Mouse (Mus musculus) G1E (cell line): ENCODE data around the gene Dnttip1. TPM values are rescaled to one million over a fixed set of nuclear protein-coding genes. Genes with fewer than 3 reads are reported as not detected.

ENCODE experiments used
- ATAC-seq: 2 replicates; pipeline ENCODE4 v1.8.0; 2016; ENCODE audit warnings: mild to moderate bottlenecking; ENCODE audit not compliant: insufficient number of reproducible peaks, poor library complexity, low FRiP score, severe bottlenecking; ENCODE audit errors: extremely low read depth
- DNase-seq: peaks from one replicate; pipeline ENCODE4 v3.0.0; 2012; ENCODE audit warnings: low spot score
- H3K27me3 ChIP-seq: 2 replicates; pipeline ENCODE4 v1.6.1; 2012; ENCODE audit warnings: mild to moderate bottlenecking, low read length, inconsistent platforms; ENCODE audit not compliant: insufficient read depth
- H3K36me3 ChIP-seq: replicated peaks from 2 replicates; pipeline ENCODE3; 2012; ENCODE audit warnings: mild to moderate bottlenecking, inconsistent platforms
- H3K4me1 ChIP-seq: 2 replicates; pipeline ENCODE4 v1.6.1; 2012; ENCODE audit warnings: low read depth, low read length, inconsistent platforms, mixed read lengths; ENCODE audit not compliant: insufficient read depth
- H3K4me3 ChIP-seq: 2 replicates; pipeline ENCODE4 v1.5.1; 2012; ENCODE audit warnings: low read depth, mild to moderate bottlenecking, inconsistent platforms, low read length, moderate library complexity, mixed read lengths
- H3K9me3 ChIP-seq: replicated peaks from 2 replicates; pipeline ENCODE4 v1.6.1; 2012; ENCODE audit warnings: inconsistent platforms
- CTCF ChIP-seq: IDR thresholded peaks from 2 replicates; pipeline ENCODE4 v1.5.1; 2012; ENCODE audit warnings: low read depth, low read length, inconsistent platforms, mixed read lengths
- GATA1 ChIP-seq: IDR thresholded peaks from 2 replicates; pipeline ENCODE4 v1.6.1; 2012; ENCODE audit warnings: borderline replicate concordance, low read length, inconsistent platforms, mixed read lengths
- GATA2 ChIP-seq: IDR thresholded peaks from 2 replicates; pipeline ENCODE4 v1.6.1; 2012; ENCODE audit warnings: low read depth, low read length, inconsistent platforms, borderline replicate concordance
- POLR2AphosphoS5 ChIP-seq: IDR thresholded peaks from 2 replicates; pipeline ENCODE4 v1.6.1; 2012; ENCODE audit warnings: low read depth, low read length, inconsistent platforms; ENCODE audit not compliant: insufficient replicate concordance
- TAL1 ChIP-seq: conservative IDR thresholded peaks from 2 replicates; pipeline ENCODE4 v1.6.1; 2012; ENCODE audit warnings: low read depth, low read length, inconsistent platforms, mixed read lengths
- polyA plus RNA-seq: library from polyadenylated mRNA; stranded (reverse); fragments of >175 nt; gene quantifications from 2 replicates; pipeline ENCODE4 v1.2.3, GENCODE M21; 2012
- total RNA-seq, 2 experiments: library from RNA; stranded (forward) in 1 of 2; stranded (reverse) in 1 of 2; fragments of 200-1000 nt in 1 of 2; fragments of >200 nt in 1 of 2; fragmentation: Nextera tagmentation in 1 of 2; gene quantifications; 2 replicates each; pipeline ENCODE4 v1.2.3; 2014 to 2017

The Dnttip1 gene
- total and polyA plus RNA-seq, 3 experiments: 23.8 to 122 (median 86.2) TPM

- Histone ChIP-seq H3K4me3 (no peak overlapping the region), H3K9me3 (no peaks in the 10 kb centered on the region), H3K36me3 (peaks cover 13% of the 10 kb centered on the region), H3K4me1 (peaks cover 40% of the 10 kb centered on the region), H3K27me3 (peaks cover 25% of the 10 kb centered on the region)
- ATAC-seq (no peak), DNase-seq (no peak)
- TF ChIP-seq GATA2 (no peak), CTCF (no peak), TAL1 (no peak), GATA1 (no peak), POLR2AphosphoS5 (no peak)
Measured at GRCm38 (mm10) chr2:164783926-164784581, 38.3 kb downstream of the Dnttip1 start.

GRCm38 (mm10) chr2:164784869-164785420, 39.2 kb downstream of the Dnttip1 start:
- Histone ChIP-seq H3K9me3 (no peaks in the 10 kb centered on the region), H3K4me1 (peaks cover 41% of the 10 kb centered on the region), H3K27me3 (peaks cover 16% of the 10 kb centered on the region), H3K4me3 (peak overlapping the region; percentile 77), H3K36me3 (peaks cover 20% of the 10 kb centered on the region)
- TF ChIP-seq GATA2 (no peak), TAL1 (peak; percentile 41)
- no peak for DNase-seq
- 0 out of 2 replicates have a peak, but pooled peaks have one; percentile 15 for ATAC-seq

- no peak for TF ChIP-seq CTCF
- TF ChIP-seq TAL1: no peak
- TF ChIP-seq GATA2: no peak
- TF ChIP-seq POLR2AphosphoS5: no peak
- TF ChIP-seq GATA1: no peak
- Histone ChIP-seq H3K9me3 (no peaks in the 10 kb centered on the region), H3K4me1 (peaks cover 48% of the 10 kb centered on the region), H3K4me3 (peak within 1 kb of the TSS; percentile 77), H3K36me3 (peaks cover 27% of the 10 kb centered on the region), H3K27me3 (peaks cover 15% of the 10 kb centered on the region)
- DNase-seq: peak; percentile 70
- peak; percentile 24 for ATAC-seq
Measured at GRCm38 (mm10) chr2:164785481-164786387, 40.0 kb downstream of the Dnttip1 start, which contains the start of gene Snx21. Gene Snx21 (plus strand): TSS chr2:164785823.

- peaks cover 13% of the 10 kb centered on the region for H3K27me3 ChIP-seq
- peak overlapping the region; percentile 77 for H3K4me3 ChIP-seq
- TF ChIP-seq GATA1: no peak
- no peak for TF ChIP-seq POLR2AphosphoS5
- TF ChIP-seq GATA2: no peak
- no peak for TF ChIP-seq CTCF
- TF ChIP-seq TAL1: no peak
- H3K9me3 ChIP-seq: no peaks in the 10 kb centered on the region
- peaks cover 52% of the 10 kb centered on the region for H3K4me1 ChIP-seq
- ATAC-seq (no peak), DNase-seq (no peak)
- H3K36me3 ChIP-seq: peaks cover 34% of the 10 kb centered on the region
Measured at GRCm38 (mm10) chr2:164786388-164786885, 40.7 kb downstream of the Dnttip1 start.

GRCm38 (mm10) chr2:164787032-164787431, 41.2 kb downstream of the Dnttip1 start:
- Histone ChIP-seq H3K27me3 (peaks cover 8% of the 10 kb centered on the region), H3K9me3 (no peaks in the 10 kb centered on the region), H3K4me3 (no peak overlapping the region), H3K36me3 (peaks cover 40% of the 10 kb centered on the region), H3K4me1 (peaks cover 51% of the 10 kb centered on the region)
- ATAC-seq (no peak), DNase-seq (no peak)
- TF ChIP-seq TAL1: no peak
- no peak for TF ChIP-seq GATA1
- TF ChIP-seq POLR2AphosphoS5: no peak
- 0 out of 2 replicates have a peak, but pooled peaks have one; percentile 2 for TF ChIP-seq CTCF
- no peak for TF ChIP-seq GATA2

- TF ChIP-seq POLR2AphosphoS5 (no peak), TAL1 (no peak)
- no peak for DNase-seq
- Histone ChIP-seq H3K36me3 (peaks cover 48% of the 10 kb centered on the region), H3K9me3 (no peaks in the 10 kb centered on the region), H3K4me3 (no peak overlapping the region), H3K4me1 (peaks cover 51% of the 10 kb centered on the region), H3K27me3 (peaks cover 6% of the 10 kb centered on the region)
- ATAC-seq: no peak
Measured at GRCm38 (mm10) chr2:164787779-164788178, 42.0 kb downstream of the Dnttip1 start.
